Mouse (Mus musculus): ENCODE data around the gene Appl1.
"Not testable (repeated sequence)": the region's sequence is repeated elsewhere in the genome, so short reads cannot be mapped to it uniquely, and the experiment has no call there.

GRCm38 (mm10) chr14:26910461-26910860 is 60.6 kb downstream of the Appl1 start:
- TF ChIP-seq GATA1, TAL1 (IDR thresholded peaks at IDR 0.05; ENCODE audit: low read length): not testable (repeated sequence)

Measured in erythroblast, embryonic 14.5 days (primary cell).